Mouse (Mus musculus) lung, embryonic 16.5 days (tissue): ENCODE measurements at regions not wholly inside any gene's neighbourhood (a gene's known extent, or its start where the extent isn't known, plus 50 kb on each side); places are given as distances from the start of the nearest gene placed in this dataset.

Experiments used
- ATAC-seq: fragments of 200-750 bp; cut with Nextera tagmentation; 2 replicates; pipeline ENCODE4 v1.8.0; 2017; ENCODE audit warnings: low read depth, mild to moderate bottlenecking, moderate library complexity
- H3K27ac ChIP-seq: fragments of 300-500 bp; sonication (generic); 2 replicates; pipeline ENCODE4 v1.5.1; 2014; ENCODE audit warnings: mild to moderate bottlenecking, control low read depth, low read length
- H3K27me3 ChIP-seq: fragments of 300-500 bp; sonication (generic); 2 replicates; pipeline ENCODE4 v1.6.1; 2014; ENCODE audit warnings: low read depth, low read length, mixed read lengths; ENCODE audit not compliant: control insufficient read depth, insufficient read depth
- H3K36me3 ChIP-seq: fragments of 300-500 bp; sonication (generic); 2 replicates; pipeline ENCODE4 v1.6.1; 2014; ENCODE audit warnings: low read length; ENCODE audit not compliant: control insufficient read depth, insufficient read depth
- H3K4me1 ChIP-seq: fragments of 300-500 bp; sonication (generic); replicated peaks from 2 replicates; pipeline ENCODE4 v1.6.1; 2014; ENCODE audit warnings: low read length, mixed read lengths; ENCODE audit not compliant: control insufficient read depth, insufficient read depth
- H3K4me2 ChIP-seq: fragments of 300-500 bp; sonication (generic); 2 replicates; pipeline ENCODE4 v1.6.1; 2014; ENCODE audit warnings: low read depth, low read length, control low read depth
- H3K4me3 ChIP-seq: fragments of 300-500 bp; sonication (generic); 2 replicates; pipeline ENCODE4 v1.5.1; 2014; ENCODE audit warnings: mild to moderate bottlenecking, low read length, control low read depth
- H3K9ac ChIP-seq: fragments of 300-500 bp; sonication (generic); 2 replicates; pipeline ENCODE4 v1.6.1; 2014; ENCODE audit warnings: low read length, control low read depth
- H3K9me3 ChIP-seq: fragments of 300-500 bp; sonication (generic); 2 replicates; pipeline ENCODE4 v1.6.1; 2016; ENCODE audit warnings: low read length; ENCODE audit not compliant: control insufficient read depth
- WGBS: fragments of 180-500 bp; shearing (Covaris S2); extraction: QIAGEN DNeasy Blood & Tissue Kit; methylation state at CpG from one replicate; pipeline ENCODE4 v1.1.7; 2014; 5-methylcytosine and 5-hydroxymethylcytosine counted together

DNA sequence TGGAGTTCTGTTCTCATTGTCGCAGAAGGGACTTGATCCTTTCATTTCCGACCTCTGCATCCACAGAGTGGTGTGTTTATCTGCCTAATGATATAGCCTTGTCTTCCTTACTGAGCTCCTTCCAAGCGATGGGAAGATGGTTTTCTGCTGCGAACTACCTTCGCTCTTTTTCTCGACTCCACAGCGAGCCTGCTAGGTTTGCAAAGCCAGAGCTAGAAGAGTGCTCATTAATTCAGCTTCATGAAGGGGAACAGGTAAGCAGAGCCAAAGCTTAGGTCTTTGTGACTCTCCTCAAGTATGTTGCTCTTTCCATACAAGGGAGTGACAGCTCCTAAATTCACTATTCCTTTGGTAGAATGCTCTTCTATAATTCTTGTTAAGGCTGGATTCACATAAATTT lies 176.9 kb upstream of the Ogfrl1 start:
- Histone ChIP-seq H3K27me3 (no peaks in the 10 kb centered on the region), H3K9ac (no peak overlapping the region), H3K4me3 (no peak overlapping the region), H3K27ac (no peak overlapping the region), H3K9me3 (no peaks in the 10 kb centered on the region), H3K4me2 (no peak overlapping the region), H3K4me1 (no peaks in the 10 kb centered on the region), H3K36me3 (no peaks in the 10 kb centered on the region)
- no peak for ATAC-seq
- WGBS = 79% methylated on average over 7 of the region's 7 CpGs

DNA sequence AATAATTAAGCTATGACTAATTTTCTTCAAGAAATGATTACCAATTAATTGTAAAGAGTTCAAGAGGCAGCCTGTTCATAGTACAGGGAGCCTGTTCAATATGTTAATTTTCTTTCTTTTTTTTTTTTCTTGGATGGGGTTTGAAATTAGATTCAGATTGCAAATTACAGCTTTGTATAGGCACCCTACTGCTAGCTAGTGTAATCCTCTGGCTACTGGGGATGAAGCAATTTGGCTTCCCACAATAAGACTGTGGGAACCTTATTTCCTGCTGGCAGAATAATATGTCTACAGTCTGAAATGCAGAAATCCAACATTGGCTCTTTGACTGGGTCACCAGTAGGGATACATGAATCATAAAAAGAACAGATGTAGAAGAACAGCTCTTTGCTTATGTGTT lies 177.4 kb upstream of the Ogfrl1 start:
- Histone ChIP-seq H3K27me3 (no peaks in the 10 kb centered on the region), H3K4me3 (no peak overlapping the region), H3K27ac (no peak overlapping the region), H3K36me3 (no peaks in the 10 kb centered on the region), H3K9ac (no peak overlapping the region), H3K4me2 (no peak overlapping the region), H3K9me3 (no peaks in the 10 kb centered on the region), H3K4me1 (no peaks in the 10 kb centered on the region)
- no peak for ATAC-seq

DNA sequence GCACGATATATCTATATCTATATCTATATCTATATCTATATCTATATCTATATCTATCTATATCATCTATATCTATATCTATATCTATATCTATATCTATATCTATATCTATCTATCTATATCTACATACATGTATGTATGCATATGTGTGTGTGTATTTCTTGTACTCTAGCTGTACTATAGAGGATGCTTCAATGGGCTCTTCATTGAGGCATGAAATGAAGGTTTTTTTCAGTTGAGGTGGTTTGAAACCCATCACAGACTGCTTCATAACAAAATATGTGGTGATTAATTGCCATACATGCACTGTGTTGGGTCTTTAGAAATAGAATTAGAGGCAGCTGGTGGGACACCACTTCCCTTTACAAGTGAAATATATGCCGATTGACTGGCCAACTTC lies 177.9 kb upstream of the Ogfrl1 start:
- WGBS = 95% methylated on average over 2 of the region's 2 CpGs
- Histone ChIP-seq H3K9ac (no peak overlapping the region), H3K27me3 (no peaks in the 10 kb centered on the region), H3K36me3 (no peaks in the 10 kb centered on the region), H3K4me2 (no peak overlapping the region), H3K4me3 (no peak overlapping the region), H3K9me3 (no peaks in the 10 kb centered on the region), H3K27ac (no peak overlapping the region), H3K4me1 (no peaks in the 10 kb centered on the region)
- ATAC-seq = no peak

DNA sequence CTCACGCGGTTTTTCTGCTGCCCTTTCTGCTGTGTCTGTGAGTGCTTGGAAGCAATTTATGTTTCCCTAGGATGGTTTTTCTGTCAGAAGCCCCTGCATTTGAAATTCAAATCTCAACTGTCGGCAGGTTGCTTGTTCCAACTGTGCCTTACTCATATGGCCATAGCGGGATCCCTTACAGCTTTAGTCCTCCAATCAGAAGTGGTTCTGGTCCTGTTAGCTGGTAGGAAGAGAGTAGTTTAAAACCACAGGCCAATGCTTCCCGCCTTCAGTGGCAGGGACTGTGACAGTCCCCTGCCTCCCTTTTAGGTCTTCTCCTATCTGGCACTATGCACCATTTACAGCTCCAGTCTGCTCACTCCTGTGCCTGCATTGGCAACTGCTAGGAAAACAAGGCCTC lies 178.6 kb upstream of the Ogfrl1 start:
- H3K9me3 ChIP-seq = no peaks in the 10 kb centered on the region
- H3K4me3 ChIP-seq = no peak overlapping the region
- no peaks in the 10 kb centered on the region for H3K36me3 ChIP-seq
- no peak overlapping the region for H3K9ac ChIP-seq
- no peaks in the 10 kb centered on the region for H3K27me3 ChIP-seq
- no peaks in the 10 kb centered on the region for H3K4me1 ChIP-seq
- no peak for ATAC-seq
- 68% methylated on average over 5 of the region's 5 CpGs for WGBS
- no peak overlapping the region for H3K4me2 ChIP-seq
- H3K27ac ChIP-seq = no peak overlapping the region

DNA sequence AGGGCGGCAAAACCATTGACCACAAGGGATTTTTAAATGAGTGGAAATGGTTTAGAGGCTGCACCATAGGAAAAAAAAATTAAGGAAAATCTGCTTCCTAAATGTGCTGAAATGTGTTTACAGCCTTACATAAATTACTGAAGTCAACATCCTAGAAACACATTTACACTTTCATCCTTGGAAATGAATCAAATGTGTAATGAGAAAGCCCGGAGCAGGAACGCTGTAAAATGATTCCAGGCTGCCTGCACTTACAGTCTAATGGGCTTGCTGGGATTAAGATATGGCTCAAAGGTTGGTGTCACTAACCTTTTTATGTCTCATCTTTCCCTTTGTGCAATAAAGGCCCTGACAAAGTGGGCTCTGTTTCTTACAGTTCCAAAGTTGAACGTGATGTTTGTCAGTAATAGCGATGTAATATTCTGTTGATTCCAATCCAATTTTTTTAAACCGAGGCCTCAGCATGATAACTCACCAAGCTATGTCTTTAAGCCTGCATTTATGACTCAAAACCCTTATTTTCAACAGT lies 172.1 kb upstream of the B3gat2 start:
- ATAC-seq = no peak
- Histone ChIP-seq H3K27ac (no peak overlapping the region), H3K9ac (no peak overlapping the region), H3K4me2 (no peak overlapping the region), H3K9me3 (no peaks in the 10 kb centered on the region), H3K36me3 (no peaks in the 10 kb centered on the region), H3K27me3 (no peaks in the 10 kb centered on the region), H3K4me1 (no peaks in the 10 kb centered on the region), H3K4me3 (no peak overlapping the region)
- WGBS = 68% methylated on average over 6 of the region's 6 CpGs

DNA sequence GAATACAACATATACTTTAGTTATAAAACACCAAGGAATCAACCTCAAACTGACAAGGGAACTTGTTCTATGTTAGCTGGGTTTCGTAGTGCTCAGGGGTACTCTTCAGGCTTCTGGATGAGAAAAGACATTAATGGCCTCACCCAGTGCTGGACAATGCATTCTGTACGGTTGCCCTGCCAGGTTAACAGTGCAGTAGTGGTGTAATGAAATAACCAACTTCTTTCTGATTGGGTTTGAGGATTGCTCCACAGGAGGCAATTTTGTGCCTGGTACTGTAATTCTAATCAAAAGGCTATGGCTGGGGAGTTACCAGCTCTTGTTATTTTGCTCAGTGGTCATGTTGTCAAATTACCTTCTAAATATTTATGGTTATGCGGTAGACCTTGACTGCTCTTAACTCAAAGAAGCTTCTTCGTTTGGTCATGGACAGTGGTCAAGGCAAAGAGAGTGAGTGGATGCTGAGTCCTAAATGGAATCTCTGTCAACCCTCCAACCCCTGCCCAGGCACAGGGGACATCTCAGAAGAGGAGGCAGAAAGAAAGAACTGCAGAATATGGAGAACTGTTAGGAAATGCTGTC lies 158.8 kb upstream of the B3gat2 start:
- Histone ChIP-seq H3K4me3 (no peak overlapping the region), H3K4me2 (no peak overlapping the region), H3K9ac (no peak overlapping the region), H3K27ac (no peak overlapping the region), H3K36me3 (no peaks in the 10 kb centered on the region), H3K27me3 (no peaks in the 10 kb centered on the region), H3K4me1 (no peaks in the 10 kb centered on the region), H3K9me3 (no peaks in the 10 kb centered on the region)
- 83% methylated on average over 4 of the region's 4 CpGs for WGBS
- ATAC-seq = no peak

DNA sequence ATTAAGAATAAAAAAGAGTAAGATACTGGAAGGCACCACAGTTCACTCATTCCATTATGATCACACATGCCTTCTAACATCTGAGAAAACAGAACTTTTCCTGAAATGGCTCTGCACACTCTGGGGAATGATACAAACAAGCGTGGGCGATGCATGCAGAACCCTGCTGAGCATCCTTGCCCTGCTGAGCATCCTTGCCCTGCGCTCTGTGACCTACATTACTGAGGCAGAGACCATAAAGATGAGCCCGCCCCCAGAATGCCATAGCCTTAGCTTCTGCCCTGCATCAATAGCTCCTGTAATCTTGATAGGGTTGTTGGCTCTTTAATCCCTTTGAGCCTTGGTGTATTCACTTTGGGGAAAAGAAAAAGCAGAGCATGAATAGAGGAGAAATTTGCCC lies 132.2 kb upstream of the B3gat2 start:
- Histone ChIP-seq H3K27me3 (no peaks in the 10 kb centered on the region), H3K4me3 (no peak overlapping the region), H3K36me3 (no peaks in the 10 kb centered on the region), H3K4me2 (no peak overlapping the region), H3K4me1 (no peaks in the 10 kb centered on the region), H3K9ac (no peak overlapping the region), H3K9me3 (no peaks in the 10 kb centered on the region), H3K27ac (no peak overlapping the region)
- ATAC-seq = no peak
- 76% methylated on average over 4 of the region's 4 CpGs for WGBS

DNA sequence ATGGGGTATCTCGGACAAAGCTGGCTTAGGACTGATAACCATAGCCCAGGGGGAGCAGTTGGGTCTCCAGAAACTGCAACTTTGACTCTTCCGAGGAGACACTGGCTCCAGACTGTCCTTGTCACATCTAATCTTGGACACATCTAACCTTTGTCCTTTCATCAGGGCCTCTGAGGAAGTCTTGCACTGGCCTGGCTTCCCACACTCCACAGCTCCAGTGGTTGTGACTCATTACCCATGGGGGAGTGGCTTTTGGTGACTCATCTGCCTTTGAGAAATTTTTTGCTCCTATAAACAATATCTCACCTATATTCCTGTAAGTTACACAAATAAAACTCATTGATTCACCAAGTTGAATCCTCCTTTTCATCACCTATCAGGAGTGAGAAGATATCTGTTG lies 116.5 kb upstream of the B3gat2 start:
- Histone ChIP-seq H3K36me3 (no peaks in the 10 kb centered on the region), H3K9me3 (no peaks in the 10 kb centered on the region), H3K4me2 (no peak overlapping the region), H3K4me3 (no peak overlapping the region), H3K27me3 (no peaks in the 10 kb centered on the region), H3K9ac (no peak overlapping the region), H3K4me1 (no peaks in the 10 kb centered on the region; the same call in 1 of the 2 replicates), H3K27ac (no peak overlapping the region)
- no peak for ATAC-seq
- WGBS = 68% methylated on average over 2 of the region's 2 CpGs

DNA sequence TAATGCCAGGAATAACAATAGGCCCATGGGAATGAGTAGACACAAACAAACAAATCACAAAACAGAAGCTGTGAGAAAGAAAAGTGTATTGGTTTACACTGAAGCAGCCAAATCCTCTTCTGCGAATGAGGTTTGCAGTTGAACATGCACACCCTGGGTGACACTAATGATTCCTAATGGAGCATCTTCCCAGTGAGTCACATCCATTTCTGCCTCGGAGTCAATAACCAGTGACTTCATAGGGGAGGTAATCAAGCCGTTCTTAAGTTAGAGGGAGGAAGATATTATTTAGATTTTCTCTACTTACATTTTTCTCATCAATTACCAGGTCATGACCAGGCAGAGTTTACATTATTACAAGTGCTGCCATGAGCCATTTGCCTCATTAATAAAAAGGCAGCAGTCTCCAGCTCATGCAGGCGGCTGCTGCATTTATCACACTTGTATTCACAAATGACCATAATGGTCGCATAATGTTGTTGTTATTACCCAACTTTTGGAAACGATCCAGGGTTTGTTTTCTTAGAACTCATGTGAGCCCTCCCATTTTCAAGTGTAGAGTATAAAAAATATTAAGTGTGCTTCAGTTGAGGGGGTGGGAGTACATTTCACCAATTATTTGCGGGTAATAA lies 112.6 kb upstream of the B3gat2 start:
- no peak overlapping the region for H3K9ac ChIP-seq
- whole genome bisulfite sequencing = 48% methylated on average over 7 of the region's 7 CpGs
- H3K4me3 ChIP-seq = no peak overlapping the region
- ATAC-seq = peak; percentile 67; the same call in 1 of the 2 replicates
- H3K9me3 ChIP-seq = no peaks in the 10 kb centered on the region
- no peak overlapping the region for H3K4me2 ChIP-seq
- H3K36me3 ChIP-seq = no peaks in the 10 kb centered on the region
- no peaks in the 10 kb centered on the region; the same call in 1 of the 2 replicates for H3K4me1 ChIP-seq
- no peak overlapping the region for H3K27ac ChIP-seq
- H3K27me3 ChIP-seq = no peaks in the 10 kb centered on the region
